Mouse (Mus musculus): Measurements from ENCODE around the gene Scgn.

DNA sequence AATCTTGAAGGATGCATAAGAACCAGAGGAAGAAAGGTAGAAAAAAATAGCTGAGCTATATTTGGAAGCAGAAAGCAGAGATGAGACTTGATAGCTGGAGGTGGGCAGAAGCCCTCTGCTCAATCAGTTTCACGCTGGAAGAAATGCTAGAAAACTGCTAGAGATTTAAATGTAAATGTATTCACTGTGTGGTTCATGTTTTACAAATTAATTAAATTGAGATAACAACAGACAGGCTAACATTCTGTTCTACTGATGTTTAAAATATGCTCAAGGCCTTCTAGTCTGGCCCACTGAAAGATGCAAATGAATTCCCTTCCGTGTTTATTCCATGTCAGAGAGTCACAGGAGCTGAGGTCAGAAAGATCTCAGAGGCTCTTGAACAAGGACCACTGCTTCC lies 19.1 kb downstream of the Scgn start:
- no peak for TF ChIP-seq POLR2A (IDR thresholded peaks at IDR 0.05; ENCODE audit: borderline replicate concordance, extremely low read depth, low read depth, low read length)
- TF ChIP-seq CTCF (IDR thresholded peaks at IDR 0.05; ENCODE audit: insufficient read depth, low read length), result no peak

All from lung, adult 2 months (tissue).